Mouse (Mus musculus) forebrain, embryonic 13.5 days (tissue): Measurements from ENCODE around the gene Etv6. TPM values are rescaled to one million over a fixed set of nuclear protein-coding genes. Genes with fewer than 3 reads are reported as not detected.

ENCODE experiments used
- ATAC-seq: fragments of 200-750 bp; cut with Nextera tagmentation; 2 replicates; pipeline ENCODE4 v1.8.0; 2017
- H3K27ac ChIP-seq: fragments of 300-500 bp; sonication (generic); 2 replicates; pipeline ENCODE4 v1.5.1; 2015; ENCODE audit warnings: inconsistent platforms, mild to moderate bottlenecking, moderate library complexity
- H3K27me3 ChIP-seq: fragments of 300-500 bp; sonication (generic); 2 replicates; pipeline ENCODE4 v1.6.1; 2015; ENCODE audit warnings: mild to moderate bottlenecking, inconsistent platforms
- H3K36me3 ChIP-seq: fragments of 300-500 bp; sonication (generic); 2 replicates; pipeline ENCODE4 v1.6.1; 2015; ENCODE audit warnings: mild to moderate bottlenecking, inconsistent platforms; ENCODE audit not compliant: poor library complexity, severe bottlenecking
- H3K4me1 ChIP-seq: fragments of 300-500 bp; sonication (generic); 2 replicates; pipeline ENCODE4 v1.6.1; 2015; ENCODE audit warnings: inconsistent platforms
- H3K4me2 ChIP-seq: fragments of 300-500 bp; sonication (generic); 2 replicates; pipeline ENCODE4 v1.6.1; 2015; ENCODE audit warnings: inconsistent platforms, mild to moderate bottlenecking, moderate library complexity
- H3K4me3 ChIP-seq: fragments of 300-500 bp; sonication (generic); 2 replicates; pipeline ENCODE4 v1.5.1; 2015; ENCODE audit warnings: mild to moderate bottlenecking, inconsistent platforms
- H3K9ac ChIP-seq: fragments of 300-500 bp; sonication (generic); 2 replicates; pipeline ENCODE4 v1.6.1; 2015; ENCODE audit warnings: mild to moderate bottlenecking, inconsistent platforms
- H3K9me3 ChIP-seq: fragments of 300-500 bp; sonication (generic); replicated peaks from 2 replicates; pipeline ENCODE4 v1.6.1; 2016; ENCODE audit warnings: inconsistent platforms
- WGBS: fragments of 180-500 bp; shearing (Covaris S2); methylation state at CpG from one replicate; pipeline ENCODE4 v1.1.7; 2015; 5-methylcytosine and 5-hydroxymethylcytosine counted together
- polyA plus RNA-seq: library from polyadenylated mRNA; unstranded; fragments of >200 nt; fragmentation: Nextera tagmentation; extraction: Ambion mirVana; gene quantifications from 2 replicates; pipeline ENCODE4 v1.2.1, GENCODE M21; 2015

Etv6 gene
- polyA plus RNA-seq, 1 experiment from 2014 or later = 7.2 TPM

DNA sequence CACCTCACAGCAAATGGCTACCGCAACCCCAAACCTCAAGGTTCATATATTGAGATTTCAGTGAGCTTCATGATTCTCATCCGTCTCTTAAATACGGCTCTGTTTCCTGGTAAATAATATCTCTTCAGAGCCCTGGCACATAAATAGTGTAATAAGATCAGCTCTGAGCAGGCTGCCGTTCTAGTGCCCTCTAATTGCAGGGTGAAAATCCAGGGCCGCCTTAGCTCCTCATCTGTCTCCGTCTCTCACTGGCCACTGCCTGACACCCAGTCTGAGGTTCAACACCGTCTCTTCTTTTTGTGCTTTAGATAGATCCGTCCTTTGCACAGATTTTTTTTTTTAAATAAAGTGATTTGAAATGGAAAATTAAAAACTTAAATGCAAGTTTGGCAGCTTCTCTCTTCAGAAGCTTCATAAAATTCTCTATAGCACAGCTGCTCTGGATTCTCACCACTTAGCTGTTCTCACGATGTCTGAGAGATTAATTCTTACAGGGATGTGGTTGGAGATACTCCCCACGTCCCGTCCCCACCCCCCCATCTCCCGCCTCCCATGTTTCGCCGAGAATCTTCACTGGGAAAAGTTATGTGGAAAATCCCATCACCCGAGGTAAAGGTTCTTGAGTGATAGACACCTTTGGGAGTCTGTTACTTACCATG lies 115.7 kb downstream of the Etv6 start:
- H3K36me3 ChIP-seq = no peaks in the 10 kb centered on the region
- no peaks in the 10 kb centered on the region for H3K9me3 ChIP-seq
- 75% methylated on average over 15 of the region's 15 CpGs for WGBS
- H3K9ac ChIP-seq = no peak overlapping the region
- no peak overlapping the region for H3K4me3 ChIP-seq
- no peaks in the 10 kb centered on the region for H3K27me3 ChIP-seq
- no peak for ATAC-seq
- no peak overlapping the region for H3K4me2 ChIP-seq
- peaks cover 49% of the 10 kb centered on the region for H3K4me1 ChIP-seq
- H3K27ac ChIP-seq = no peak overlapping the region

DNA sequence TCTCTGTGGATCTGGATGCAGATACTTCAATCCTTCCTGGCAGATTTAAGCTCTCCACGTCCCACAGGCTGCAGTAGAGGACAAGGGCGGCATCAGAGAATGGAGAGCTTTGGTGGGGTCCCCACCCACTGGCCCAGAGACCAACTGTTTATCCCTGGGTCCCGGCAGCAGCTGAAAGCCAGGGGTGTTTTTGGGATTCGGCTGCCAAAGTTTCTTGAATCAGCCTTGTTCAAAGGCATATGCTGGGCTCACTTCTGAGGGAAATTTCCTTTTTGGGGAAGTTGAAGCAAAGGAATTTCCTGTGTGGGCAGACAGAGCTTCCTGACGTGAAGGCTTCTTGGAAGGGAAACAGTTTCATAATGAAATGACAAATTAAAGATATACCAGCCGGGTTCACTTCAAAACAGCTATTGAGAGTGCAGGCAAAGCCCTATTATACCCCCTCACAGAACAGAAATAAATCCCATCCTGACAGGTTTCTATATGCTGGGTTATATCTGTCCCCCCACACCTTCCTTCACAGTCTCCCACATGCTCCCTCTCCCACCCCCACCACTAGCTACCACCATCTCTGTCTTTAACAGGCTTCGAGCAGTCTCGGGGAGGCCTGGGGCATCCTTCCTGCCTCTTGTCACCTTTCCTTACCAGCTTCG lies 116.5 kb downstream of the Etv6 start:
- no peak overlapping the region for H3K9ac ChIP-seq
- H3K4me2 ChIP-seq = no peak overlapping the region
- WGBS = 62% methylated on average over 9 of the region's 9 CpGs
- H3K27me3 ChIP-seq = no peaks in the 10 kb centered on the region
- no peak overlapping the region for H3K4me3 ChIP-seq
- no peaks in the 10 kb centered on the region for H3K9me3 ChIP-seq
- H3K4me1 ChIP-seq = peaks cover 54% of the 10 kb centered on the region
- H3K36me3 ChIP-seq = no peaks in the 10 kb centered on the region
- ATAC-seq = no peak
- H3K27ac ChIP-seq = no peak overlapping the region

DNA sequence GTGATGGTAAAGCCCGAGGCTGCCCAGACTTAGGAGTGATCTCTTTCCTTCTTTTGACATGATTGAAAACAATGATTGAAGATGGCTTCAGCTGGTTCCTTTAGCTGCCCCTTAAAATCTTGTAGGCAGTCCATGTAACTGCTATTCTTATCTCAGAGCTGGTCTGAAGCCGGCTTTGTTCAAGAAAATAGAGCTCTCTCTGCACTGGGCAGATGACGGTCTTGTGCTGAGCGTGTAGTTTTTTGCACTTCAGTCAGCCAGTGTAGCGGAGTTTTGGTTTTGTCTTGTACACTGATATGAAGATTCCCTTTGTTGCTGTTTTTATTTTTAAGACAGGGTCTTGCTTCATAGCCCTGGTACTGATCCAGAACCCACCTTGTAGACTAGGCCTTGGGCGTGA lies 117.0 kb downstream of the Etv6 start:
- Histone ChIP-seq H3K4me1 (peaks cover 55% of the 10 kb centered on the region), H3K27me3 (no peaks in the 10 kb centered on the region), H3K9me3 (no peaks in the 10 kb centered on the region), H3K4me3 (no peak overlapping the region), H3K27ac (no peak overlapping the region), H3K4me2 (no peak overlapping the region), H3K9ac (no peak overlapping the region), H3K36me3 (no peaks in the 10 kb centered on the region)
- WGBS = 80% methylated on average over 6 of the region's 6 CpGs
- ATAC-seq = no peak

DNA sequence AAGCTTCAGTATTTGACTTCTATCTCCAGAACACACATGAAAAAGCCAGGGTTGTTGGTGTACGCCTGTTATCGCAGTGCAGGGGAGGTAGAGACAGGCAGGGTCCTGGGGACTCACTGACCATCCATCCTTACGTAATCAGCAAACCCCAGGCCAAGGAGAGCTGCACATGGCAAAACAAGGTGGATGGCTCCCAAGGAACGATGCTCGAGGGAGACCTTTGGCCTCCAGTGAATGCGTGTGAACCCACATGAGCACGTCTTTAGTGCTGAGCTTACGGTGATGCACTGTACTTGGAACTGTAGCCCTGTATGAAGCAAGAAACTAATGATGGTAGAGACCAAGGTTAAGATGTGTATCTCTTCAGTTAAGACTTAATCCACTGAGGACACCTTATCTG lies 119.2 kb downstream of the Etv6 start:
- Histone ChIP-seq H3K4me2 (no peak overlapping the region), H3K9me3 (no peaks in the 10 kb centered on the region), H3K36me3 (no peaks in the 10 kb centered on the region), H3K4me1 (peaks cover 39% of the 10 kb centered on the region), H3K27me3 (no peaks in the 10 kb centered on the region), H3K9ac (no peak overlapping the region), H3K27ac (no peak overlapping the region), H3K4me3 (no peak overlapping the region)
- 91% methylated on average over 8 of the region's 8 CpGs for WGBS
- no peak for ATAC-seq

DNA sequence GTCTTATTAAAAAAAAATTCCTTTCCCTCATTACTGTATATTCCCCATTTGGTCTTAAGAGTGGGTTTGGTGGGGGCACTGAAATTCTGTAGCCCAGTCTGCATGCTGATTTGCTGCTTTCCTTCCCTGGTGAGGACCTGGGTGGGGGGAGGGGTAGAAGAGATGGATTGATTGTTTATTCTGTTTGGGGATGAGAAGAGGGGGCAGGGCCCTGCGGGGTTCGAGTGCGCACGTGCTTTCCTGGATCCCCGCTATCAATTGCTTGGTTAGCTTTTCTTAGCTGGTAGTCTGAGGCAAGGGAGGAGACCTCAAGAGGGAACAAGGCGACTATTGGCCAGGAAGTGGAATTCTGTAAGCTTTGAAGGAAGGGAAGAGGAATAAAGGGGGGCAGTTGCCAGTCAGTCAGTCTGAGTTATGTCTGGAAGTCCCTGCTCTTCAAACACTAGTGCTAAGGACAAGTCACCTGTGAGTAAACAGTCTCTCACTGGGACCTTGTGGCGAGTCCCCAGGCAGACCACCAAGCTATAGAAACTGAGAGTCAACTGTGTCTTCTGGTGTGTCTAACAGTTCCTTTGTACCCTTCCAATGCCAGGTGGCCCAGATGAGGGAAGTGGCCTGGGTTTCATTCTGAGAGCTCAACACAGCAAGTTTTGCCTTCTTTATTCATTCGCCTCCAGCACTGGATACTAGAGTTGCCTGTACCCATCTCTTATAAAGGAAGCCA lies 120.6 kb downstream of the Etv6 start:
- no peak overlapping the region for H3K9ac ChIP-seq
- no peaks in the 10 kb centered on the region for H3K36me3 ChIP-seq
- H3K4me1 ChIP-seq = peaks cover 34% of the 10 kb centered on the region
- H3K27ac ChIP-seq = peak overlapping the region; percentile 27; the same call in 1 of the 2 replicates
- no peak overlapping the region for H3K4me3 ChIP-seq
- no peaks in the 10 kb centered on the region for H3K9me3 ChIP-seq
- peak; percentile 14; the same call in 1 of the 2 replicates for ATAC-seq
- no peaks in the 10 kb centered on the region for H3K27me3 ChIP-seq
- WGBS = 28% methylated on average over 8 of the region's 8 CpGs
- H3K4me2 ChIP-seq = no peak overlapping the region

DNA sequence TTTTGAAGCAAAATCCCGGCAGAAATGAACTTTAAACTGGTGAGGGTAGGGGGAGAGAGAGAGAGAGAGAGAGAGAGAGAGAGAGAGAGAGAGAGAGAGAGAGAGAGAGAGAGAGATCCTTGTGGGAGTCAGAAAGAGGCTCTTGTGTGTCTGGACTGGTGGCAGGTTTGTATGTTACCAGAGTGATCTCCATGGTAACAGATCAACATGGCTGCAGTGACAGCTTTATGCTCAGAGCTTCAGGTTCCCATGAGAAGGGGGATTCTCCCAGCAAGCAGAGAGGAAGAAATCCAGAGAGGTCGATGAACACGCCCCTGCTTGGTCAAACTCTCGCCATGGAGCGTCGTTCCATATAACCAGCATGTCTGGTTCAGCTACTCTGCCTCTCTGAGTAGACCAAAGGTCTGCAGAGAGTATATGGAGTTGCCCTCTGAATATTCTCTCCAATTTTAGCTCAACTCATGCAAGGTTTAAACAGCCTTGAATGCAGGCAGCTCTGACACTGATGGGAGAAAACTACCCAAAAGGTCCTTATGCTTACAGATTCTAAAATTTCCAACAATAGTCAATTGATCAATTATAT lies 122.1 kb downstream of the Etv6 start:
- Histone ChIP-seq H3K27ac (0 out of 2 replicates have a peak overlapping the region, but pooled peaks have one; percentile 12), H3K4me3 (no peak overlapping the region), H3K27me3 (no peaks in the 10 kb centered on the region), H3K4me1 (peaks cover 29% of the 10 kb centered on the region), H3K36me3 (peaks cover 4% of the 10 kb centered on the region; the same call in 1 of the 2 replicates), H3K9me3 (no peaks in the 10 kb centered on the region), H3K4me2 (no peak overlapping the region), H3K9ac (no peak overlapping the region)
- peak; percentile 81 for ATAC-seq
- 57% methylated on average over 6 of the region's 6 CpGs for WGBS

DNA sequence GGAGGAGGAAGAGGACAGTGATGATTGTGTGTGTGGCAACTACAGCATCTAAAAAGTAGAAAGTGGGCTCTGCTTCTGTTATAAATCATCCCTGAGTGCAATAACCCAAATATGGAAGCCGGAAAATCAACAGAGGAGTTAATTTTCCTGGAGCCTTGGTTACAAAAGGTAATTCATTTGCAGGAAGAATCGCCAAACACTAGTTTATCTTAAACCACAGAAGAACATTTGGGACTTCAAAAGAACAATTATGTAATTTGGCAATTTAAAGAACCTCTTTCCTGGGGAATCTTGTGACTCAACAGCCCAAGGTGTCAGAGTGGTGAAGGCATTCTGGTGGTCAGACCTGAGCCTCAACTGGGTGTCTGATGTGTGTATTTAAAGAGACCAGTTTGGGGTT lies 122.7 kb downstream of the Etv6 start:
- peaks cover 4% of the 10 kb centered on the region; the same call in 1 of the 2 replicates for H3K36me3 ChIP-seq
- no peak overlapping the region for H3K9ac ChIP-seq
- 90% methylated on average over 2 of the region's 2 CpGs for WGBS
- no peaks in the 10 kb centered on the region for H3K9me3 ChIP-seq
- no peak overlapping the region for H3K27ac ChIP-seq
- peaks cover 29% of the 10 kb centered on the region for H3K4me1 ChIP-seq
- H3K27me3 ChIP-seq = no peaks in the 10 kb centered on the region
- ATAC-seq = no peak
- no peak overlapping the region for H3K4me3 ChIP-seq
- no peak overlapping the region for H3K4me2 ChIP-seq

DNA sequence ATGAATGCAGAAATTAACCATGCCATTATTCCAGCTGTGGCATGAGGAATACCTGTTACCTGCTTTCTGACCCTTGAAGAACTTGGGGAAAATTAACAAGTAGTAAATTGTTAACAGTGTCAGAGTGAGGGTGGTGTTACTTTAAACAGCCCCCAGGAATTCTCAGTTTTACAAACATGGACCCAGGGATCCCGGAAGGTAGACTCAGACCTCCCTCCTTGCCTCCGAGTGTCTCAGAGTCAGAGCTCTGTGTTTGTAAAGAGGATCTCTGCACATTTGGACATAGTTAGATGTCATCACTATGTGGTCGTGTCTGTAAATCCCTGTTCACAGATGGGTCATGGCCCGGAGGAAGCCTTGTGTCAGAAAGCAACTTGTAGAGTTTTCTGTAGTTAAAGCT lies 124.2 kb downstream of the Etv6 start:
- H3K27ac ChIP-seq = no peak overlapping the region
- WGBS = 90% methylated on average over 4 of the region's 4 CpGs
- H3K4me1 ChIP-seq = peaks cover 29% of the 10 kb centered on the region
- ATAC-seq = no peak
- H3K4me2 ChIP-seq = no peak overlapping the region
- H3K9ac ChIP-seq = no peak overlapping the region
- H3K9me3 ChIP-seq = no peaks in the 10 kb centered on the region
- H3K27me3 ChIP-seq = no peaks in the 10 kb centered on the region
- peaks cover 4% of the 10 kb centered on the region; the same call in 1 of the 2 replicates for H3K36me3 ChIP-seq
- H3K4me3 ChIP-seq = no peak overlapping the region

DNA sequence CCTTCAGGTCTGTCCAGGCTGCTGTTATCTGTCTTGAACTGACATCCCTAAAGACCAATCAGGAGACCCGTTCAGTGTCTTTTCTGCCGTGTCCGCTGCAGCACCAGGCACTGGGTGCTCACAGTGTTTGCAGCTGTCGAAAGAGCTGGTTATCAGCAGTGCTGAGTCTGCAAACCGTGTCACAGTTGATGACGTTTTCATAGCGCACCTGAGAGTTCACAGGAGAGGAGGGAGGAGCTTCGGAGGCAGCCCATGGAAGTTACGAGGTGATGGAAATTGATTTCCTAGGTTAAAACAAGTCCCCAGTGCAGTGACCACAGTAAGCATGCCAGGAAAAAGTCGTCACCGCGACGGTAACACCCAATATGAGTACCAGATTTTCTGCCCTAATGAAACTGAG lies 125.5 kb downstream of the Etv6 start:
- Histone ChIP-seq H3K9me3 (no peaks in the 10 kb centered on the region), H3K4me2 (no peak overlapping the region), H3K4me1 (peaks cover 21% of the 10 kb centered on the region), H3K27me3 (no peaks in the 10 kb centered on the region), H3K27ac (no peak overlapping the region), H3K36me3 (peaks cover 4% of the 10 kb centered on the region; the same call in 1 of the 2 replicates), H3K4me3 (no peak overlapping the region), H3K9ac (no peak overlapping the region)
- WGBS = 85% methylated on average over 13 of the region's 13 CpGs
- no peak for ATAC-seq

DNA sequence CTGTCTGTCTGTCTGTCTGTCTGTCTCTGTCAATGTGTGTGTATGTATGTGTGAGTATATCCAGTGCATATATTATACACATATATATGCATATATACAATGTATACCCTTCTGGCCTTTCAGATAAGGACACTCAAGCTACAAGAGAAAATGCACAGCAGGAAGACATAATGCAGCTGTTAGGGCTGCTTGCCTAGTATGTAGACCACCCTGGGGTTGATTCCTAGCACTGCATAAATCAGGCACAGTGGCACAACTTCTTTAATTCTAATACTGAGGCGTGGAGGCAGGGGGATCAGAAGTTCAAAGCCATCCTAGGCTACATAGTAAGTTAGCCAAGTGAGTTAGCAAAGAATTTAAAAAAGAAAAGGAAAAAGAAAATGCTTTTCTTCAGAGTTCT lies 127.8 kb downstream of the Etv6 start:
- Histone ChIP-seq H3K4me1 (no peaks in the 10 kb centered on the region), H3K27ac (no peak overlapping the region), H3K9ac (no peak overlapping the region), H3K4me3 (no peak overlapping the region), H3K27me3 (no peaks in the 10 kb centered on the region), H3K9me3 (no peaks in the 10 kb centered on the region), H3K4me2 (no peak overlapping the region), H3K36me3 (peaks cover 4% of the 10 kb centered on the region; the same call in 1 of the 2 replicates)
- ATAC-seq = no peak
- 97% methylated on average over 1 of the region's 1 CpGs for WGBS

DNA sequence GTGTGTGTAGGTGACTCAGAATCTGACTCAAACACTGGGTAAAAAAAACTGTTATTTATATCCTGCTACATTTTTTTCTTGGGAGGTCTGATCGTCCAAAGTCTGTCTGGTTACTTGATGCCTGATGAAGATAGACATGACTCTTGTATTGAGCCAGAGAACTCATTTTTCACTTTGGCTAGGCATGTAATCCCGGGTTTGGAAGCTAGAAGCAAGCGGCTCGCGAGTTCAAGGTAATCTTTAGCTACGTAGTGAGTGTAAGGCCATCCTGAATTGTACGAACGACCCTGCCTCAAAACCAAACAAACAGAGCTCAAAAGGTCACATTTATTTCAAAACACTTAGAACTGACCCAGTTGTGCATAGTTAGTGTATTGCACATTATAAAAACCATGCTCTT lies 128.9 kb downstream of the Etv6 start:
- Histone ChIP-seq H3K4me2 (no peak overlapping the region), H3K4me3 (no peak overlapping the region), H3K36me3 (peaks cover 4% of the 10 kb centered on the region; the same call in 1 of the 2 replicates), H3K27me3 (no peaks in the 10 kb centered on the region), H3K27ac (no peak overlapping the region), H3K4me1 (no peaks in the 10 kb centered on the region), H3K9me3 (no peaks in the 10 kb centered on the region), H3K9ac (no peak overlapping the region)
- ATAC-seq = no peak
- WGBS = 87% methylated on average over 8 of the region's 8 CpGs

DNA sequence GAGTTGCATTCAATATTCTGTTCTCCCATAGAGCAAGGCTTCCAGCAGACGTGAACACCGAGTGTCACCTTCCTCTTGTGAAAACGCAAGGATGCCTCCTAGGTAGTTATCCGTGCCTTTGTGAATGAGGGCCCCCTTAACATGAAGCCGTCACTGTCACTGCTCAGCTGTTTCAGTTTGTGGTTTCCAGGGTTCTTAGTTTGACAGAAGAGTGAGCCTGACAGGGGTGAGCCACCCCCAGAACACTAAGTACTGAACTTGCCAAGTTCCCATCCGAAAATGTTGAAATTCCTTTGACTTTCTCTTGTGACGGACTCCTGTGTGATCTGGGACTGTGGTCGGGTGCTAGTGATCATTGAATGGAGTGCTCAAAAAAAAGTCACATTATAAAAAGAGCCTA lies 129.5 kb downstream of the Etv6 start:
- H3K4me1 ChIP-seq = peaks cover under 1% of the 10 kb centered on the region; the same call in 1 of the 2 replicates
- H3K27ac ChIP-seq = no peak overlapping the region
- WGBS = 76% methylated on average over 8 of the region's 8 CpGs

More for the DNA sequence above, 129.5 kb downstream of the Etv6 start:
- no peaks in the 10 kb centered on the region for H3K27me3 ChIP-seq
- H3K36me3 ChIP-seq = peaks cover 4% of the 10 kb centered on the region; the same call in 1 of the 2 replicates
- no peak overlapping the region for H3K9ac ChIP-seq
- no peak overlapping the region for H3K4me3 ChIP-seq
- no peak overlapping the region for H3K4me2 ChIP-seq
- ATAC-seq = no peak
- no peaks in the 10 kb centered on the region for H3K9me3 ChIP-seq
